Mouse (Mus musculus) thymus, adult 2 months (tissue): ENCODE measurements at regions not wholly inside any gene's neighbourhood (a gene's known extent, or its start where the extent isn't known, plus 50 kb on each side); places are given as distances from the start of the nearest gene placed in this dataset.

Experiments
- DNase-seq: peaks from one replicate; pipeline ENCODE4 v3.0.0; 2021
- H3K27ac ChIP-seq: fragments of 200-500 bp; 2 replicates; pipeline ENCODE4 v1.5.1; 2012; ENCODE audit warnings: low read length, control low read depth; ENCODE audit not compliant: control insufficient read depth, insufficient read depth
- H3K27me3 ChIP-seq: fragments of 200-500 bp; 2 replicates; pipeline ENCODE4 v1.6.1; 2012; ENCODE audit warnings: mild to moderate bottlenecking, low read length, moderate library complexity, mixed read lengths; ENCODE audit not compliant: control insufficient read depth, insufficient read depth
- H3K36me3 ChIP-seq: fragments of 200-500 bp; 2 replicates; pipeline ENCODE4 v1.6.1; 2012; ENCODE audit warnings: mild to moderate bottlenecking, low read length, moderate library complexity; ENCODE audit not compliant: control insufficient read depth, insufficient read depth
- H3K4me1 ChIP-seq: fragments of 200-500 bp; replicated peaks from 2 replicates; pipeline ENCODE4 v1.6.1; 2012; ENCODE audit warnings: low read length; ENCODE audit not compliant: control insufficient read depth, insufficient read depth
- H3K4me3 ChIP-seq: fragments of 200-500 bp; 2 replicates; pipeline ENCODE4 v1.5.1; 2012; ENCODE audit warnings: mild to moderate bottlenecking, low read length, control low read depth, moderate library complexity; ENCODE audit not compliant: control insufficient read depth, insufficient read depth
- CTCF ChIP-seq: fragments of 200-500 bp; IDR thresholded peaks from 2 replicates; pipeline ENCODE4 v1.5.1; 2012; ENCODE audit warnings: mild to moderate bottlenecking, control low read depth, low read length, moderate library complexity, borderline replicate concordance; ENCODE audit not compliant: control insufficient read depth, poor library complexity, insufficient read depth; ENCODE audit errors: extremely low read depth
- POLR2A ChIP-seq: fragments of 200-500 bp; IDR thresholded peaks from 2 replicates; pipeline ENCODE4 v1.6.1; 2012; ENCODE audit warnings: mild to moderate bottlenecking, low read length, control low read depth, moderate library complexity; ENCODE audit not compliant: control insufficient read depth, poor library complexity, insufficient read depth; ENCODE audit errors: extremely low read depth
- WGBS: fragments of 180-500 bp; shearing (Covaris S2); methylation state at CpG from one replicate; pipeline ENCODE4 v1.1.7; 2018; 5-methylcytosine and 5-hydroxymethylcytosine counted together

DNA sequence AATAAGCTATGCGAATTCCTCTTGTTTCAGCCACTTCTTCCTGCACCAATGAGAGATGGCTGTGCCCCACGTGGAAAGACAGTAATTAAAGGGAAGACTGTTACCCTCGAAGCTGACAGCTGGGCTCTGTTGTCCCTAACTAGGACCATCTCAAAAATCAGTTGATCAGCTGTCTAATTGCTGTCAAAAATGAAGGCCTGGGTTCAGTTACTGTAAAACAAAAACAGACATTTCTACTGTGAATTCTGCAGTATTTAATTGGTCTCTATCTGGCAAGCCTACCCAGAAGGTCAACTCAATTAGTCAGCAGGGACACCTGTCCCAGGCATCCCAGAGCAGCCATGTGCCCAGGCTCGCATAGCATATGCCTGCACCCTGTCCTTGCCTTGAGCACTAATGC, 385.8 kb upstream of the Zdhhc25 start:
- WGBS: 64% methylated on average over 4 of the region's 4 CpGs
- DNase-seq: no peak
- Histone ChIP-seq H3K27me3 (no peaks in the 10 kb centered on the region), H3K4me1 (no peaks in the 10 kb centered on the region), H3K4me3 (no peak overlapping the region), H3K27ac (no peak overlapping the region), H3K36me3 (no peaks in the 10 kb centered on the region)
- TF ChIP-seq CTCF: no peak
- no peak for TF ChIP-seq POLR2A

DNA sequence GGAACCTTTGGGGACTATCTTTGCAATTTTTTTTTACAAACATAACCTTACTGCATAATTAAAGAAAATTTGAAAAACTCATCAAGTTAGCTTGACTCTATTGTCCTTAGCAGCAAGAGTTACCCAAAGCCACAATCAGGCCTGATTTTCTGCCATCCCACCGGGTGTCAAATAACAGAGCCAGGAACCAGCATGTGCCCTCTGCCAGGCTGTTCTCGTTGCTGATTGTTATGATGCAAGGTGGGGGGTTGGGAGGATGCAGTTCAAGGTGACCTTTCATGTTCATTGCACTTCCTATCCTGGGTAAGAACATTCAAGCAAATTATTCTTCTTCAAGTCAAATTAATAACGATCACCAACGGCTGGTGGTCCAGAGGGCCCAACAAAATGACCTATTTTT, 370.6 kb upstream of the Zdhhc25 start:
- DNase-seq: no peak
- H3K4me3 ChIP-seq: no peak overlapping the region
- H3K36me3 ChIP-seq: no peaks in the 10 kb centered on the region
- TF ChIP-seq CTCF (no peak), POLR2A (no peak)
- H3K4me1 ChIP-seq: no peaks in the 10 kb centered on the region
- 72% methylated on average over 4 of the region's 4 CpGs for WGBS
- H3K27me3 ChIP-seq: no peaks in the 10 kb centered on the region
- H3K27ac ChIP-seq: no peak overlapping the region

DNA sequence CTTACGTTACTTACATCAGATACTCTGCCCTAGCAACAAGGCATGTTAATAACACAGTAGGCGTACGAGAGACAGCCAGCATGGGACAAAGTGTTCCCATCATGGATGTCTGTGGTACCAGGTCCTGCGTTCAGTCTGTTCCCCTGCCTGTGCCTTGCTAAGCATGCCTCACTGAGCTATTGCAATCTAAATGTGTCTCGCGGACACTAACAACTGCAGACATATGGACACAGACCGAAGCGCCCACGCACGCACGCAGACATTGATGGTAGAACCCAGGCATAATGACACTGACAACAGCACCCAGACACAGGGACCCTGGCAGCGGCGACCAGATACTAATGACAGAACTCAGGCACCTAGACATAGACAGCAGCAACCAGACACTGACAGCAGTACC, 355.5 kb upstream of the Zdhhc25 start:
- no peak for DNase-seq
- no peaks in the 10 kb centered on the region for H3K4me1 ChIP-seq
- H3K4me3 ChIP-seq: no peak overlapping the region
- WGBS: 91% methylated on average over 13 of the region's 13 CpGs
- no peak overlapping the region for H3K27ac ChIP-seq
- no peaks in the 10 kb centered on the region for H3K36me3 ChIP-seq
- H3K27me3 ChIP-seq: no peaks in the 10 kb centered on the region
- TF ChIP-seq POLR2A (no peak), CTCF (no peak)

DNA sequence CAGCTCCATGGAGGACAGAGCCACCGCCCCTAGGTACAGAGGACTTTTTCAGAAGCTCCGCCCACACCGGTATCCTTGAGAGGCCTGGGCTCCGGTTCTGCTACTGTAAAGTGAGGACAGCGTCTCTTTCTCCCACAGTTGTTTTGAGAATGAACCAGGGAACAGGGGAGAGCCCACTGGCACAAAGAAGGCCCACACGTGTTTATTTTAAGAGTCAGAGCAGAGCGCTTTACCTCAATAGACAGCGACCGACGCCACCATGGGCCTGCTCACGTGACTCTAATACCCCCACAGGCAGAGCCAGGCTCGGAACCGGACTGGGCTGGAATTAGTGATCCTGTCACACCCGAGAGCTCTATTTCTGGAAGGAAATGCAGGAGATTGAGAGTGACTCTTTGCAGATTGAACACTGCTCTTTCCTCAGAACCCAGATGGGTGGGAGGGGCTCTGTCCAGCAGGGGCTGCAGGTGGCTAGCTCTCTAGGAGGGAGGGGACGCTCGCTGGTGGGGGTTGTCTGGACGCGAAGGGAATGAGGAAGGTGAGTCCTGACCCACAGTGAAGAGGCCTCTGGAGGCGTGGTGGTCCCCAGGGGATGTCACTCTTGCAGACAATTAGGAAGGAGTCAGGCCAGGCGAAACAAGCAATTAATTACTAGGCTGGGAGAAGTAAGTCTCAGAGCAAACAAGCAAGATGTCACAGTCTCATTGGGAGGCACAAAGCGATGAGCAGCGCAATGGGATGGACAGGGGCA, 354.4 kb upstream of the Zdhhc25 start:
- no peaks in the 10 kb centered on the region for H3K27me3 ChIP-seq
- 76% methylated on average over 22 of the region's 22 CpGs for WGBS
- H3K27ac ChIP-seq: no peak overlapping the region
- no peaks in the 10 kb centered on the region for H3K4me1 ChIP-seq
- no peaks in the 10 kb centered on the region for H3K36me3 ChIP-seq
- no peak for DNase-seq
- H3K4me3 ChIP-seq: no peak overlapping the region
- no peak for TF ChIP-seq CTCF
- TF ChIP-seq POLR2A: no peak

DNA sequence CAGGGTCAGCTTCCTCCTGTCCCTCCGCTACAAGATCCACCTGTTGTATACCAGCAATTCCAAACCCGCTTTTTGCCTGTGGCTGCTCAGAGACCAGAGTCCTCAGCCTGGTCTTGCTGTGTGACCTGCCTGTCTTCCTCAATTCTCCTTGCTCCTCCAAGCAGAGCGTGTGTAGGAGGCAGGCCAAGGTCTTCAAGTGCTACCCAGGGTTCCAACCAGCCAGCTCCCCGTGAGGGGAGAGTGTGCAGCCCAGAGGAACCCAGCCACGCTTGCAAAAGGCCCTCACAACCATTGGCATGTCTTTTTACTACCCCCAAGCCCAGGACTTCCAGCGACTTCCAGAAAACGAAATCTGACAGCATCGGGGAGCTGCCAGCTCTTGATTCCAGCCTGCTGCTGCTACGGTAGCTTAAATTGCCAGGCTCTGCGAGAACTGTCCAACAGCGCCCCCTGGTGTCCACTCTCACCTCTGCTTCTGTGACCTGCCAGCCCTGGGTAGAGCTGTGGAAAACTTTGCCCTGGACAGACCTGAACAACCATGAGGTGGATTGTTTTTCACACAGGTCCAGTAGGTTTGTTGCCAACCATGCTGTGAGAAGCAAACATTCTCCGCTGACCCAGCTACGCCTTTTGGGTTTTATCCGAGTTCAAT, 352.0 kb upstream of the Zdhhc25 start:
- Histone ChIP-seq H3K27me3 (no peaks in the 10 kb centered on the region), H3K27ac (no peak overlapping the region), H3K36me3 (no peaks in the 10 kb centered on the region), H3K4me1 (no peaks in the 10 kb centered on the region), H3K4me3 (no peak overlapping the region)
- WGBS: 40% methylated on average over 14 of the region's 14 CpGs
- peak; percentile 32; the same call in 1 of the 2 replicates for TF ChIP-seq CTCF
- no peak for TF ChIP-seq POLR2A
- DNase-seq: peak; percentile 20

DNA sequence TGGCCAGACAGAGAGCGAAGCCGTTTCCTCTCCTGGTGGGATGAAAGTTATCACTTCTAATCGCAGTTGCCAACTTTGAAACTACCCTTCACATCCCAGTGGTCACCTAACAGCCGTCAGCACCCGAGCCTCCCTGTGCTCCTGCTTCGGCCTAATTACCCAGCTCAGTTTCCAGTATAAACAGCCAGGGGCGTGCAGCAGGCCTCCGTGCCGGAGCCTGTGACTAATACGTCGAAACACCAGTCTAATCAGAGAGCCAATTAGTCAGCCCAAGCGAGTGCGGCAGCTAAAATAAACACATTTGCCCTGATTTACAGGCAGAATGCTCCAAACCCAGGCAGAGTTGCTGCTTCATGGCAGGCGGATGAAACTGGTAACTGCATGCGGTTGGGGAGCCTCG, 312.1 kb upstream of the Zdhhc25 start:
- 58% methylated on average over 16 of the region's 16 CpGs for whole genome bisulfite sequencing
- TF ChIP-seq POLR2A (no peak), CTCF (no peak)
- Histone ChIP-seq H3K4me1 (no peaks in the 10 kb centered on the region), H3K4me3 (no peak overlapping the region), H3K27me3 (no peaks in the 10 kb centered on the region), H3K36me3 (no peaks in the 10 kb centered on the region), H3K27ac (no peak overlapping the region)
- DNase-seq: no peak
